Mouse (Mus musculus): ENCODE measurements at regions not wholly inside any gene's neighbourhood (a gene's known extent, or its start where the extent isn't known, plus 50 kb on each side); places are given as distances from the start of the nearest gene placed in this dataset.

GRCm38 (mm10) chr11:44330851-44331773 lies 68.8 kb upstream of the Il12b start:
- Histone ChIP-seq H3K27ac (ENCODE audit: control insufficient read depth, insufficient read depth, low read depth, low read length) (no peak overlapping the region), H3K4me3 (ENCODE audit: control insufficient read depth, low read depth, low read length) (no peak overlapping the region), H3K4me1 (ENCODE audit: control insufficient read depth, insufficient read depth, low read length) (no peaks in the 10 kb centered on the region), H3K27me3 (ENCODE audit: control insufficient read depth, insufficient read depth, low read length) (no peaks in the 10 kb centered on the region), H3K36me3 (ENCODE audit: control insufficient read depth, insufficient read depth, low read length) (no peaks in the 10 kb centered on the region)
- TF ChIP-seq CTCF (IDR thresholded peaks at IDR 0.05; ENCODE audit: control insufficient read depth, insufficient read depth, insufficient replicate concordance, low read depth, low read length) (no peak), POLR2A (IDR thresholded peaks at IDR 0.05; ENCODE audit: control insufficient read depth, low read depth, low read length) (no peak)

- Histone ChIP-seq H3K4me1 (ENCODE audit: control insufficient read depth, insufficient read depth, low read length) (no peaks in the 10 kb centered on the region), H3K36me3 (ENCODE audit: control insufficient read depth, insufficient read depth, low read length) (no peaks in the 10 kb centered on the region), H3K4me3 (ENCODE audit: control insufficient read depth, low read depth, low read length) (no peak overlapping the region), H3K27ac (ENCODE audit: control insufficient read depth, insufficient read depth, low read depth, low read length) (no peak overlapping the region), H3K27me3 (ENCODE audit: control insufficient read depth, insufficient read depth, low read length) (no peaks in the 10 kb centered on the region)
- TF ChIP-seq CTCF (IDR thresholded peaks at IDR 0.05; ENCODE audit: control insufficient read depth, insufficient read depth, insufficient replicate concordance, low read depth, low read length) (no peak), POLR2A (IDR thresholded peaks at IDR 0.05; ENCODE audit: control insufficient read depth, low read depth, low read length) (no peak)
These were observed 68.1 kb upstream of the Il12b start for GRCm38 (mm10) chr11:44331774-44332129.

GRCm38 (mm10) chr11:44340531-44340930 lies 59.3 kb upstream of the Il12b start:
- H3K27ac ChIP-seq (ENCODE audit: control insufficient read depth, insufficient read depth, low read depth, low read length), result no peak overlapping the region
- no peaks in the 10 kb centered on the region for H3K4me1 ChIP-seq (ENCODE audit: control insufficient read depth, insufficient read depth, low read length)
- H3K4me3 ChIP-seq (ENCODE audit: control insufficient read depth, low read depth, low read length), result no peak overlapping the region
- TF ChIP-seq CTCF (IDR thresholded peaks at IDR 0.05; ENCODE audit: control insufficient read depth, insufficient read depth, insufficient replicate concordance, low read depth, low read length), result no peak
- no peak for TF ChIP-seq POLR2A (IDR thresholded peaks at IDR 0.05; ENCODE audit: control insufficient read depth, low read depth, low read length)
- no peaks in the 10 kb centered on the region for H3K36me3 ChIP-seq (ENCODE audit: control insufficient read depth, insufficient read depth, low read length)
- no peaks in the 10 kb centered on the region for H3K27me3 ChIP-seq (ENCODE audit: control insufficient read depth, insufficient read depth, low read length)

DNA sequence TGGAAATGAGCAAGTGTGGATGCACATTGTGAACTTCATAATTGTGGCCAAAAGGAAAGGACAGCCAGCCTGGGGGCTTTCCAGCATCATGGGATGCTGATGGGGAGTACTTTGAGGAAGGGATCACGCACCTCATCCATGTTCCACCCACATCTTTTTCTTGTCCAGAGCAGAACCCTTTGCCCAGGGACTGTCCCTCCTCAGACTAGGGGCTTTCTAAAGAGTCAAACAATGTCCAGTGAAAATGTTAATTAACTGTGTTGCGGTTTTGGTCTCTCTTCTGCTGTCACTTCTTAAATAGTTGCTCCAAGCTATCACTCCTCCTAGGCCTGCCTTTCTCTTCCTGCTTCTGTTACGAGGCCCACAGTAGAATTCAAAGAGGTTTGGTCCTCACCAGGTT lies 51.6 kb upstream of the Il12b start:
- H3K36me3 ChIP-seq (ENCODE audit: control insufficient read depth, insufficient read depth, low read length), result no peaks in the 10 kb centered on the region
- H3K27me3 ChIP-seq (ENCODE audit: control insufficient read depth, insufficient read depth, low read length), result no peaks in the 10 kb centered on the region
- TF ChIP-seq CTCF (IDR thresholded peaks at IDR 0.05; ENCODE audit: control insufficient read depth, insufficient read depth, insufficient replicate concordance, low read depth, low read length) (no peak), POLR2A (IDR thresholded peaks at IDR 0.05; ENCODE audit: control insufficient read depth, low read depth, low read length) (no peak)
- H3K4me3 ChIP-seq (ENCODE audit: control insufficient read depth, low read depth, low read length), result no peak overlapping the region
- no peak overlapping the region for H3K27ac ChIP-seq (ENCODE audit: control insufficient read depth, insufficient read depth, low read depth, low read length)
- H3K4me1 ChIP-seq (ENCODE audit: control insufficient read depth, insufficient read depth, low read length), result no peaks in the 10 kb centered on the region

GRCm38 (mm10) chr11:44349546-44349945 lies 50.3 kb upstream of the Il12b start:
- TF ChIP-seq CTCF (IDR thresholded peaks at IDR 0.05; ENCODE audit: control insufficient read depth, insufficient read depth, insufficient replicate concordance, low read depth, low read length) (no peak), POLR2A (IDR thresholded peaks at IDR 0.05; ENCODE audit: control insufficient read depth, low read depth, low read length) (no peak)
- Histone ChIP-seq H3K36me3 (ENCODE audit: control insufficient read depth, insufficient read depth, low read length) (no peaks in the 10 kb centered on the region), H3K27me3 (ENCODE audit: control insufficient read depth, insufficient read depth, low read length) (no peaks in the 10 kb centered on the region), H3K4me3 (ENCODE audit: control insufficient read depth, low read depth, low read length) (no peak overlapping the region), H3K4me1 (ENCODE audit: control insufficient read depth, insufficient read depth, low read length) (no peaks in the 10 kb centered on the region), H3K27ac (ENCODE audit: control insufficient read depth, insufficient read depth, low read depth, low read length) (no peak overlapping the region)
